13 mouse cellular contexts compared by ENCODE assay signal in the genomic region with DNA sequence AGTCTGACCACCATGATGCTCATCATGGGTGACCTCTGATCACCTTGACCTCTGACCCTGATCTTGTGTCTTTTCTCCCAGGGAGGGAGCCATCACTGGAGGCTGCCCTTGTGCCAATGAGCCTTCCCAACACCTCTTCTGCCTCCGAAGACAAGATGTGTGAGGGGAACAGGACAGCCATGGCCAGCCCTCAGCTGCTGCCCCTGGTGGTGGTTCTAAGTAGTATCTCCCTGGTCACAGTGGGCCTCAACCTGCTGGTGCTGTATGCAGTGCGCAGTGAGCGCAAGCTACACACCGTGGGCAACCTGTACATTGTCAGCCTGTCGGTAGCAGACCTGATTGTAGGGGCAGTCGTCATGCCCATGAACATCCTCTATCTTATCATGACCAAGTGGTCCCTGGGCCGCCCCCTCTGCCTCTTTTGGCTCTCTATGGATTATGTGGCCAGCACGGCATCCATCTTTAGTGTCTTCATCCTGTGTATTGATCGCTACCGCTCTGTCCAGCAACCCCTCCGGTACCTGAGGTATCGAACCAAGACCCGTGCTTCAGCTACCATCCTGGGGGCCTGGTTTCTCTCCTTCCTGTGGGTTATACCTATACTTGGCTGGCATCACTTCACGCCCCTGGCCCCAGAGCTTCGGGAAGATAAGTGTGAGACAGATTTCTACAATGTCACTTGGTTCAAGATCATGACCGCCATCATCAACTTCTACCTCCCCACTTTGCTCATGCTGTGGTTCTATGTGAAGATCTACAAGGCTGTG.
DNase-seq lines count a peak whose midpoint lies in the region; ATAC-seq and TF ChIP-seq lines count a peak whose summit lies in the region.
"Had no signal": no experiment of that assay in that cellular context is flagged by ENCODE, and none has a peak within 500 bp of the region (broad histone marks: within the 10 kb centered on the region; RNA-seq: fewer than 3 reads in every experiment).

No protein-coding gene starts in this region.

- H3K9me3 ChIP-seq in intestine, embryonic 14.5 days (ENCODE audit: control insufficient read depth, low read length): no peaks in the 10 kb centered on the region
- H3K9me3 ChIP-seq in intestine, embryonic 15.5 days: no peaks in the 10 kb centered on the region
- H3K9me3 ChIP-seq in lung, embryonic 14.5 days (ENCODE audit: low read depth, low read length): no peaks in the 10 kb centered on the region
- H3K9me3 ChIP-seq: heart, embryonic 10.5 days; liver, embryonic 15.5 days had no signal

- peak; percentile 56 for TF ChIP-seq CTCF in lung, embryonic 14.5 days (IDR thresholded peaks at IDR 0.05; ENCODE audit: low read depth)
- peak; percentile 45; the same call in 1 of the 2 replicates for TF ChIP-seq CTCF in brain, embryonic 14.5 days (IDR thresholded peaks at IDR 0.05; ENCODE audit: borderline replicate concordance, extremely low read depth, insufficient read depth, insufficient read length)

- no peak overlapping the region for H3K4me2 ChIP-seq in intestine, embryonic 14.5 days (ENCODE audit: low read length)
- H3K4me2 ChIP-seq in intestine, embryonic 15.5 days (replicated peaks): no peak overlapping the region
- H3K4me2 ChIP-seq in lung, embryonic 14.5 days: no peak overlapping the region
- H3K4me2 ChIP-seq: liver, embryonic 15.5 days had no signal

- DNase-seq in intestine, embryonic 14.5 days (ENCODE audit: low spot score): no peak
- DNase-seq in lung, embryonic 14.5 days: no peak
- DNase-seq in lung, postnatal 25 days (ENCODE audit: low spot score): no peak
- DNase-seq in ES-CJ7 (ENCODE audit: low read depth, low spot score): peak; percentile 15
- DNase-seq in brain, embryonic 14.5 days (ENCODE audit: low read depth): no peak
- no peak for DNase-seq in right cerebral cortex, postnatal 25 days
- DNase-seq: cerebellum, adult 2 months; heart, postnatal 4 days had no signal

- no peak for TF ChIP-seq POLR2A in brain, embryonic 14.5 days (IDR thresholded peaks at IDR 0.05; ENCODE audit: borderline replicate concordance, extremely low read depth, insufficient read depth, insufficient read length, poor library complexity, severe bottlenecking)

- WGBS in intestine, embryonic 14.5 days: 91% methylated on average over 16 of the region's 16 CpGs
- 91% methylated on average over 16 of the region's 16 CpGs for WGBS in intestine, embryonic 15.5 days
- WGBS in lung, embryonic 14.5 days: 91% methylated on average over 16 of the region's 16 CpGs

- H3K9ac ChIP-seq in intestine, embryonic 14.5 days (ENCODE audit: low read length): no peak overlapping the region
- no peak overlapping the region for H3K9ac ChIP-seq in intestine, embryonic 15.5 days
- H3K9ac ChIP-seq in lung, embryonic 14.5 days: no peak overlapping the region
- H3K9ac ChIP-seq: liver, embryonic 15.5 days had no signal

- H3K4me1 ChIP-seq in intestine, embryonic 14.5 days (replicated peaks; ENCODE audit: control insufficient read depth, insufficient read depth, low read length): no peaks in the 10 kb centered on the region
- no peaks in the 10 kb centered on the region for H3K4me1 ChIP-seq in intestine, embryonic 15.5 days (replicated peaks)
- H3K4me1 ChIP-seq in lung, embryonic 14.5 days (ENCODE audit: insufficient read depth): no peaks in the 10 kb centered on the region
- H3K4me1 ChIP-seq: heart, embryonic 10.5 days; liver, embryonic 15.5 days had no signal

- 0 out of 2 replicates have a peak, but pooled peaks have one; percentile 43 for ATAC-seq in intestine, embryonic 14.5 days (replicated peaks; ENCODE audit: low FRiP score, low TSS enrichment, low read depth)
- no peak for ATAC-seq in intestine, embryonic 15.5 days
- ATAC-seq in lung, embryonic 14.5 days (ENCODE audit: insufficient read depth): no peak
- ATAC-seq: CD4-positive, CD25-positive, alpha-beta regulatory T cell, adult 4 months; inflammation-experienced regulatory T-cells, adult 6 months had no signal

- H3K27me3 ChIP-seq in intestine, embryonic 14.5 days (replicated peaks; ENCODE audit: control insufficient read depth, insufficient read depth, low read length): no peaks in the 10 kb centered on the region
- no peaks in the 10 kb centered on the region for H3K27me3 ChIP-seq in intestine, embryonic 15.5 days (replicated peaks)
- H3K27me3 ChIP-seq in lung, embryonic 14.5 days (ENCODE audit: insufficient read depth, low read length): no peaks in the 10 kb centered on the region
- H3K27me3 ChIP-seq: liver, embryonic 15.5 days had no signal

- no peaks in the 10 kb centered on the region for H3K36me3 ChIP-seq in intestine, embryonic 14.5 days (ENCODE audit: control insufficient read depth, insufficient read depth, low read length)
- H3K36me3 ChIP-seq in intestine, embryonic 15.5 days: no peaks in the 10 kb centered on the region
- no peaks in the 10 kb centered on the region for H3K36me3 ChIP-seq in lung, embryonic 14.5 days (ENCODE audit: insufficient read depth)
- H3K36me3 ChIP-seq: heart, embryonic 10.5 days; liver, embryonic 15.5 days had no signal

- no peak overlapping the region for H3K27ac ChIP-seq in intestine, embryonic 14.5 days (ENCODE audit: low read depth)
- no peak overlapping the region for H3K27ac ChIP-seq in intestine, embryonic 15.5 days
- no peak overlapping the region for H3K27ac ChIP-seq in lung, embryonic 14.5 days (ENCODE audit: low read depth)
- H3K27ac ChIP-seq: heart, embryonic 10.5 days; liver, embryonic 15.5 days had no signal

- no peak overlapping the region for H3K4me3 ChIP-seq in intestine, embryonic 14.5 days (ENCODE audit: low read depth, low read length)
- no peak overlapping the region for H3K4me3 ChIP-seq in intestine, embryonic 15.5 days (replicated peaks)
- no peak overlapping the region for H3K4me3 ChIP-seq in lung, embryonic 14.5 days (ENCODE audit: low read depth, low read length)
- H3K4me3 ChIP-seq: heart, embryonic 10.5 days; liver, embryonic 15.5 days had no signal
